Mouse (Mus musculus) liver, adult 2 months (tissue): ENCODE data around the gene Krt87.

Source experiments
- CTCF ChIP-seq: fragments of 200-500 bp; IDR thresholded peaks from 2 replicates; pipeline ENCODE4 v1.5.1; 2011; ENCODE audit warnings: low read depth, low read length, control low read depth
- POLR2A ChIP-seq: fragments of 200-500 bp; IDR thresholded peaks from 2 replicates; pipeline ENCODE4 v1.6.1; 2011; ENCODE audit warnings: low read length, control low read depth; ENCODE audit not compliant: insufficient read depth; ENCODE audit errors: extremely low read depth

- TF ChIP-seq POLR2A (no peak), CTCF (no peak)
These were observed at the start of gene Krt87 for GRCm38 (mm10) chr15:101438555-101438954.
